Mouse (Mus musculus) spleen, adult 12 weeks (tissue): ENCODE results near the gene Adgrl3.

Source experiments
- DNase-seq: peaks from one replicate; pipeline ENCODE4 v3.0.0; 2022; ENCODE audit warnings: low spot score

The Adgrl3 gene

GRCm38 (mm10) chr5:81566577-81566976 lies 546.6 kb downstream of the Adgrl3 start:
- no peak for DNase-seq

DNA sequence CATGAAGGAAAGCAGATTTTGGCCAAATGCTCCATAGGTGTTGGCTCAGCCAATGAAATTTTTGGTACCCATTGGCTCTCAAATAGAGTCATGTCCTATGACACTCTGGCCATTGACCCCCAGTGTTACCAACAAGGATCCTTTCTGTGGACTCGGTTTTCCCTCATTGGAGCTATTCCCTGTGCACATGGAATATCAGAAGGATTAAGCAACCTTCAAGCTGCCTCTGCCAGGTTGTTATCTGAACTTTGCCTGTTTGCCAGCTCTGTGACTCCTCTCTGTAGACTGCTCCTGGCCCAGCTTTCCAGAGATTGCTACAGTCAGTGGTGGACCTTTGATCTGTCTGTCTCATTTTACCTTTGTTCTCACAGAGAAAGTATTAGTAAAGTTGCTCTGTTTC lies 548.8 kb downstream of the Adgrl3 start:
- DNase-seq = no peak

DNA sequence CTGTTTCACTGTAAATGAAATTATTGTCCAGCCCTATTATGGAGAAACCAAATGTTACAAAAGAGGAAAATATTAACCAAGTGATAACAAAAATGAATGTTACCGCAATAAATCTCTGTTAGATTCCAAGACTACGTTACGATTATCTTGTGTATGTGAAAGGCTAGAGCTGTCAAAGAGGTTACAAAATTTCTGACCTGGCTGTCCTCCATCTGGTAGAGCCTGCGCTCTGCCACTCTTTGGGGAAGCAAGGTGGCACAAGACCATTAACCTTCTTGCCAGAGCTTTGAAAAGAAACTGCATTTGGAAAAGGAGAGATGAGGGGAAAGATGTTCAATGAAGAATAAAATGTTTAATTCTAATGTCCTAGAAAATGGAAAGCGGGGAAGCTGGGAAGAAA lies 562.9 kb downstream of the Adgrl3 start:
- no peak for DNase-seq

DNA sequence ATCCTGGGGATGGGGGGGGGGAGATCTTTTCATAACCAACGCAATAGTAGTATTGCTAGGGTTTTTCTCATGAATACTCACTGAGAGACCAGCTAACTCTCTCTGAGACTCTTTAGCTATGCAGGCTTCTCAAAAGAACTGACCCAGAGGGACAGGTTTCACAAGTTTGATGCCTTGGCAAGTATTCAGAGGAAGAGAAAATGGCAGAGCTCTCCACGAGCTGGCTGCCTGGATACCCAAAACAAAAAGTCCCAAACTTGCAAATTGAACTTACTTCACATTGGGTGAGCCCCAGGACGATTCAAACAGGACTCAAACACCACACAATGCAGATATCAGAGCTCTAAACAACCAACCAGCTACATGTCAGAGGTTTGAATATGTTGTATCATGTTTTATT lies 563.5 kb downstream of the Adgrl3 start:
- no peak for DNase-seq

- no peak for DNase-seq
Observed at GRCm38 (mm10) chr5:81584945-81585344, 565.0 kb downstream of the Adgrl3 start.

GRCm38 (mm10) chr5:81590005-81590694 lies 570.2 kb downstream of the Adgrl3 start:
- DNase-seq = no peak

DNA sequence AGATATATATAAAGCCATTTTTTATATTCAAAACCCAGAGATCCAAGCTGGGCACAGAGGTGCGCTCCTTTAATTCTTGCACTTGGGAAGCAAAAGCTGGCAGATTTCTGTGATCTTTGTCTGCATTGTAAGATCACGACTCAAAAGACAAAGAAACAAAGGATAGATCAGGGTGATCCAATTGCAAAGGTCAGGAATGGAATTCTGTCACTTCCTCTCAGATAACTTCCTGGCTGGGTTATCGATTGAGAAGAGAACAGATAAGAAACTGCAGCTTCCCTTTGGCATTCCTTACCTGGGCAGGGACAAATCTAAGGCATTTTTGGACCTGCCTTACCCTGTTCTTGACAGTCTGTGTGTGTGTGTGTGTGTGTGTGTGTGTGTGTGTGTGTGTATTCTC lies 571.5 kb downstream of the Adgrl3 start:
- no peak for DNase-seq

DNA sequence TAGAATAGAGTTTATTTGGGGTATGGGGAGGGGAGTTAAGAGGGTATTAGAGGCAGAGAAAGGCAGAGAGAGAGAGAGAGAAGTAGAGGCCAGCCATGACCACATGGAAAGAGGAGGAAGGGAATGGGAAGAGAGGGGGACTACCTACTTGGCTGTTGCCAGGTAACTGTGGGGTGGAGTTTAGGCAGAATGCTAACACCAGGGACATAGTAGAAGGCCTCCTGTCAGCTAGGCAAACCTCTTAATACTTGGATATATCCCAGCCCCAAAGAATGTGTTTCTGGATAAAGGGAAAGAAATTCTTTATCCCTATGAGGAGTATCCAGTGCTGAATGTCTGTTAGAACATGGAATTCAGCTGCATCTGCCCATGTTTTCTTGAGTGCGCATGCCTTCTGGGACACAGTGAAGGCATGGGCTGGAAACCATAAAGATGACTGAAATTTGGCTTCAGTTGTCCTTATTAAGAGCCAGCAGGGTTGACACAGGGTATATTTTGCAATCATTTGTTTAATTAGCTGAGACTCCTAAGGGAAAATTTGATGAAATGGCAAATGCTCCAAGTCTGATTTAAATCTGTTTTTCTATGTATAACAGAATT lies 573.6 kb downstream of the Adgrl3 start:
- no peak for DNase-seq

DNA sequence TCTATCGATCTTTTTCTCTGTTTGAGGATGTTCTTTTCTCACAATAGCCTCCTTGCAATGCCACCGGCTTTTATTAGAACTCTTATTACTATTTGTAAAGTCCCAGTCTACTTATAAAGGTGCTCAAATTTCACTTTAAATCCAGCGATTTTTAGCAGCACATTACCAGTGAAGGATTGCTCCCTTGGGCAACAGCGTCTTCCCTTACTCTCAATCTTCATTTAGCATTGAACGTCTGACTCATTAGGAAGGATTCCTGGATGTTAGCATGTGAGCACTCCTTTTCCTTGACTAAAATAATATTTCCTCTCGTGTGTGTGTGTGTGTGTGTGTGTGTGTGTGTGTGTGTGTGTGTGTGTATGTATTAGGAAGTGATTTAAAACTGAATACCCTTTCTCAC lies 578.1 kb downstream of the Adgrl3 start:
- no peak for DNase-seq

DNA sequence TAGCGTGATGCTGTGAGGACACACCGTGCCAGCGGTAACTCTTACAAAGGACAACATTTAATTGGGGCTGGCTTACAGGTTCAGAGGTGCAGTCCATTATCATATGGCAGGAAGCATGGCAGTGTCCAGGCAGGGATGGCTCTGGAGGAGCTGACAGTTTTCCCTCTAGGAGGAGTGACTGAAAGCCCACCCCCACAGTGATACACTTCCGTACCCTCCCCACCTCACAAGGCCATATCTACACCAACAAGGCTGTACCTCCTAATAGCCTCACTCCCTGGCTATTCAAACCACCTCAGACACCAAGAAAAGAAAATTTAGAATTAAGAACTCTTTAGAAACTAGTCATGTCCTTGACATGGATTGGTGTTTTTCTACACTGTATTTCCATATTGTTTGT lies 583.0 kb downstream of the Adgrl3 start:
- no peak for DNase-seq

DNA sequence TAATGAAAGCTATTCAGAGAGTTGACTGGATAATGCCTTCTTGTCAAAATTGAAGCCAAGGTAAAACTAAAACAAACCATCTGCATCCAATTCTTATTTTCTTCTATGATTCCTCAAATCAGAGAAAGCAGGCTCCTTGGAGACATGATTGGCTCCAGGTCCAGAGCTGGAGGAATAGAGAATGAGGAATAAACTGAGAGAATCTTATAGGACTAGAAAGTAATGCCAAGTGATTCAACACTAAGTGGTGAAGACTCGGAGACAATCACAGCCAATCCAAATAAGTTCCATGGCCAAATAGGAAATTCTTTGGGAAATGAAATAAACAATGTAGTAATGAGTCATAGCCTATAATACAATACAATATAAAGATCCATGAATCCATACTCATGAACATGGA lies 585.7 kb downstream of the Adgrl3 start:
- DNase-seq = no peak

- DNase-seq = no peak
Observed at GRCm38 (mm10) chr5:81610223-81610622, 590.3 kb downstream of the Adgrl3 start.

- DNase-seq = no peak
Observed at GRCm38 (mm10) chr5:81614674-81615073, 594.7 kb downstream of the Adgrl3 start.

DNA sequence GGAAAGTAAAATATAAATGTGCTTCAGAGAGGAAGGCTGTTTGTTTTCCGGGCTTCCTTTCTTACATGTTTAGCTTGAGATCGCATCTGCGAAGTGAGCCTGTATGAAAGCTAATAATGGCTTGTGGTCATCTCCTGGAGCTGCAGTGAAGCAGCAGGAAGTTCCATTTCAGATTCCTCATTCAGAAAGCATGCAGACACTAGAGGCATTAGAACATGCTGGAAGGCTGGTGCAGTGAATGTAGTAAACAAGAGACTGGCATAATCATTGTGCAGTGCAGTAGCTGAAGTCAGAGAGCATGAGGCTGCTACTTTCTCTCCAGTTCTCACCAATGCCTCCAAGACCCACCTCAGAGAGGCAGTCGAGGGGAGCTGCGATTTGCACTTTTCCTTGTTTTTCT lies 601.2 kb downstream of the Adgrl3 start:
- no peak for DNase-seq

GRCm38 (mm10) chr5:81621715-81622114 lies 601.8 kb downstream of the Adgrl3 start:
- no peak for DNase-seq

DNA sequence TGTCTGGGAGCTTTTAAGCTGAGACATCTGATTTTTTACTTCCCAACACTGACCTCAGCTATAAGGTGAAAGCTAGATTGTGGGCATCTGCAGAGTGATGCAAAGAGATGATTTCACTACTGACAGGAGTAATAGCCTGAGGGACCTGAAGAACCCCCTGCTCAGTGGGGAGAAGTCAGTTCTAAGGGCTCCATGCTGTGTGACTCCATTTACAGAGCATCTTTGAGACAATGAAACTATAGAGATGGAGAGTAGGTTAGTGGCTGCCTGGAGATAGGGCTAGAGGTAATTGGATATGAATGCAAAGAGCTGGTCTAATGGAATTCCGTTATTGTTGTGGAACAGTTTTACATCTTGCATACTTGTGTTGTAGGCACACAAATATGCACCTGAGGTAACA lies 603.9 kb downstream of the Adgrl3 start:
- DNase-seq = no peak

- DNase-seq = no peak
Observed at GRCm38 (mm10) chr5:81636169-81636568, 616.2 kb downstream of the Adgrl3 start.

DNA sequence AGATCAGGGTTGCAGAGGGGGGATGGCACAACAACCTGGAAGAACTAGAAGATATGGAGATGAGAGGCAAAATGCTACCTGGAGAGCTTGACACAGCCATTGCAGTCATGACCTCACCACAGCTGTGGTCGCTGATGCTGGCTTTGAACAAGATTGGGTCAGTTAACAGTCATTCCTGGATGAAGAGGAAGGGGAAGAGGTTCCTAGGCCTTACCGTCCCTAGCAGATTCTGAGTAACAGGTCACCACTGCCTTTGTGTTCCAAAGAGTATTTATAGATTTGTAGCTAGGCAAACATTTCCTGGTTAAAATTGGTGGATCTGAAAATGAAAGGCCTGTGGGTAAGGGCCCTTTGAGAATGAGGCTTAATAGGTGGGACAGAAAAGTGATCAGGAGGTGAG lies 618.5 kb downstream of the Adgrl3 start:
- DNase-seq = no peak

GRCm38 (mm10) chr5:81640118-81640517 lies 620.2 kb downstream of the Adgrl3 start:
- no peak for DNase-seq

- DNase-seq = no peak
Observed at GRCm38 (mm10) chr5:81645557-81645956, 625.6 kb downstream of the Adgrl3 start.

DNA sequence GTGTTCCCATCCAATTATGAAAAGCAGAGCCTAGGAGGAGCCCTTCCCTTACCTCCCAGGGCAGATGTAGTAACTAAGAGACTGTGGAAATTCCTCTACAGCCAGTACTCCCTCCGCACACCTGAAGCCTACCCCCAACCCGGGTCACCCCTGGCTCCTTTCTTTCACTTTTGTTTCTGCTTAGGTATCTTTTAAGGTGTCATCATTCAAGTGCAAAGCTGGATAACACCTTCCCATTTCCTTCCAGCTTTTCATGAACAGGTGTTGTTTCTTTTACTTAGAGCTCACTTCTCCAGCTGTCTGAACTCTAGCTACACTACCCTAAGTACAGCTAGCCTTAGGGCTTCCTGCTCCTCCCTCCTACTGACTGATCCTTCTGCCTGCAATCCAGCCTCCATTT lies 634.0 kb downstream of the Adgrl3 start:
- DNase-seq = no peak

- no peak for DNase-seq
Observed at GRCm38 (mm10) chr5:81661611-81662390, 641.9 kb downstream of the Adgrl3 start.

GRCm38 (mm10) chr5:81671025-81671424 lies 651.1 kb downstream of the Adgrl3 start:
- DNase-seq = no peak
